Mouse (Mus musculus): Measurements from ENCODE around the gene Efcc1.

- TF ChIP-seq TAL1 (conservative IDR thresholded peaks at IDR 0.05; ENCODE audit: low read depth, low read length): no peak
- TF ChIP-seq CTCF (IDR thresholded peaks at IDR 0.05; ENCODE audit: low read depth, low read length): no peak
- no peak for TF ChIP-seq GATA1 (IDR thresholded peaks at IDR 0.05; ENCODE audit: borderline replicate concordance, low read length)
- no peak for TF ChIP-seq POLR2AphosphoS5 (IDR thresholded peaks at IDR 0.05; ENCODE audit: insufficient replicate concordance, low read depth, low read length)
These were observed 74.2 kb downstream of the Efcc1 start for GRCm38 (mm10) chr6:87804886-87805285.
